Mouse (Mus musculus) A20 (cell line): Measurements from ENCODE around the gene Atp5b.
A peak's percentile ranks its signal among the peaks of the same experiment; 100 is the strongest.
"Not testable (repeated sequence)": the region's sequence is repeated elsewhere in the genome, so short reads cannot be mapped to it uniquely, and the experiment has no call there.

Source experiments
- DNase-seq: peaks from one replicate; pipeline ENCODE4 v3.0.0-alpha.2; 2011; ENCODE audit warnings: low read depth, low spot score

The Atp5b gene

DNA sequence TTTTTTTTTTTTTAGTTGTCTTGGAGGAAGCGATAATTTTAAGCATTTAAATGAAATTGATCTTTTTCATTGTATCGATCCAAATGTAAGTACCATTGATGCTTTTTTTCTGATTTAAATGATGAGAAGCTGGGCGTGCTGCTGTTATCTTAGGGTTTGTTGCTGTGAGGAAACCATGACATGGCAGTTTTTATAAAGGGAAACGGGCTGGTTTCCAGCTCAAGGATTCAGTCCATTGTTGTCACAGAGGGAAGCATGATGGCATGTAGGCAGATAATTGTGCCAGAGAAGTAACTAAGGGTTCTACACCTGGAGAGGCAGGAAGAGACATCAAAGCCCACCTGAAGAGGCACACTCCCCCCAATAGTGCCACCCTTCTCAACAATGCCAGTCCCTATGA is 13.9 kb upstream of the Atp5b start:
- no peak for DNase-seq

GRCm38 (mm10) chr10:128070432-128070831 is 12.6 kb upstream of the Atp5b start:
- not testable (repeated sequence) for DNase-seq

DNA sequence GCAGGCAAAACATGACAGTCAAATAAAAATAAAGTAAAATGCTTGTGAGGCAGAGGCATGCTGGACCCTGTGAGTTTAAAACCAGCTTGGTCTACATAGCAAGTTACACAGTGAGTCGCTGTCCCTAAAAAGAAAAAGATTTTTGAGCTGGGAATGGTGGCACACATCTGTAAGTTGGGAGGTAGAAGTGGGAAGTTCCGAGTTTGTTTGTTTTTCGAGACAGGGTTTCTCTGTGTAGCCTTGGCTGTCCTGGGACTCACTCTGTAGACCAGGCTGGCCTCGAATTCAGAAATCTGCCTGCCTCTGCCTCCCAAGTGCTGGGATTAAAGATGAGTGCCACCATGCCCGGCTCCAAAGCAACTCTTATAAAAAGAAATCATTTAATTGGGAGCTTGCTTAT is 4.8 kb upstream of the Atp5b start:
- not testable (repeated sequence) for DNase-seq

DNA sequence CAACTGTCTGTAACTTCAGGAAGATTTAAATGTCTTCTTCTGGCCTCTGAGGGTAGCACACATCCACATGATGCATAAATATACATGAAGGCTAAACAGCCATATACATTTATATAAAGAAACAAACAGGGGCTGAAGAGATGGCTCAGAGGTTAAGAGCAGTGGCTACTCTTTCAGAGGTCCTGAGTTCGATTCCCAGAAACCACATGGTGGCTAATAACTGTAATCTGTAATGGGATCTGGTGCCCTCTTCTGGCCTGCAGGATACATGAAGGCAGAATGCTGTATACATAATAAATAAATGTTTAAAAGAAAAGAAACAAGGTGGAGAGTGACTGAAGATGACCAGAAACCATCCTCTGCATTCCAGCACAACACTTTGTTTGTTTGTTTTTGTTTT is 2.6 kb upstream of the Atp5b start:
- DNase-seq, result peak; percentile 71

DNA sequence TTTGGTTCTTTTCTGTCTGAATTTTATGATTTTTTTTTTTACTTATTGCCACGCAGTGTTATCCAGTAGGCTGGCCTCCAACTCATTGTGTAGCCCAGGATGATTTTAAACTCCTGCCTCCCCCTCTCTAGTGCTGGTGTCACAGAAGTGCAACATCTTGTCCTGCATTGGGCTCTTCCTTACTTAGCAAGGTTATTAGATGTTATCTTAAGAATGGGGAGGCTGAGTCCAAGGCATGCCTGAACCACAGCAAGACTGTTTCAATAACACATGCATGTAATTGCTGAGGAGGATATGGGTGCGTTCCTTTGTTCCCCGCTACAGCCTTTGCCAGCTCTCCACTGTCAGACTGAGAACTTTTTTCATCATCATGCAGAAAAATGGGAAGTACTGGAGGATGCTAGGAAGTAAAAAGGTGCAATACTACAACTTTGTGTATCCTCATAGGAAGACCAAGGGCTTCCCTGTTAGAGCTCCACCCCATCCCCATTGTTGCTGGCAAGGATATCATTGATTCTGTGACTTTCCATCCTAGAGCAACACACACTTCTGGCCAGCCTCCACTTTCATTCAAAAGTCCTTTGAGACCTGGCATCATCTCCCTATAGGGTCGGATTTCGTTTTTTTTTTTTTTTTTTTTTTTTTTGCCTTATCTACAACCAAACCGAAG is 1.1 kb upstream of the Atp5b start:
- DNase-seq, result no peak

DNA sequence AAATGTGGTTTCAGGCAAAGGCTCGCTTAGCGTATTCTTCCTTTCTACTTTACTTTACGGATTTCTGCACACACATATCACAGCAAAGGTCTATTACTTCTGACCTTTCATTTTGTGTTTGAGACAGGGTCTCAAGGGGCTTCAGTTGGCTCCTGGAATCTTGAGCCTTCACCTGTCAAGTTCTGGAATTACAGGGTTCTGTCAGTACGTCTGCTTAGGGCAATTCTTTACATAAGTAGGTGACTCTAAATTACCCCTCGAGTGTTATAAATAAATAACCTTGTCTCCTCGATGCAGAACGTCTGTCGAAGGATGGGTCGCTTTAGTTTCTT is 630 bp upstream of the Atp5b start:
- no peak for DNase-seq

DNA sequence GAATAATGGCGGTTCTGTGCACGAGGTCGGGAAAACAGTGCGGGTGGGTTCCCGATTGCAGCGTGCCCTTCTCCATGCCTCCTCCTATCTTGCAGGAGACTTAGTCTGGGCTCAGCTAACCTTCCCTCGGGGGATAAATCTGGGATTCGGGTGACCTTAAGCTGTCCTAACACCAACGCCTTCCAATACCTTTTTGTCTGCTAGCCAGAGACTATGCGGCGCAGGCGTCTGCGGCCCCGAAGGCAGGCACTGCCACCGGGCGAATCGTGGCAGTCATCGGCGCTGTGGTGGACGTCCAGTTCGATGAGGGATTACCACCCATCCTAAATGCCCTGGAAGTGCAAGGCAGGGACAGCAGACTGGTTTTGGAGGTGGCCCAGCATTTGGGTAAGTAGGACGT is 615 bp downstream of the Atp5b start:
- no peak for DNase-seq

DNA sequence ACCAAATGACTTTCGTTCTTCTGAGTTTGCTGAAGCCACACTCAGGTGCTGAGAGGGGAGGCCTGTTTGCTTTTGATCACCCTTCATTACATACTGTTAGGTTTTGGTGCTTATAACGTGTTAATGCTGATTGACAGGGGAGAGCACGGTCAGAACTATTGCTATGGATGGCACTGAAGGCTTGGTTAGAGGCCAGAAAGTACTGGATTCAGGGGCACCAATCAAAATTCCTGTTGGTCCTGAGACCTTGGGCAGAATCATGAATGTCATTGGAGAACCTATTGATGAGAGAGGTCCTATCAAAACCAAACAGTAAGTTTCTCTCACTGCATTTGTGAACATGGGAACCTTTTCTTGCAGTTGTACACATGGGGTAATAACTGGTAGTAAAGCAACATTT is 1.1 kb downstream of the Atp5b start:
- no peak for DNase-seq

- no peak for DNase-seq
Observed at GRCm38 (mm10) chr10:128086391-128086790, 3.3 kb downstream of the Atp5b start.

GRCm38 (mm10) chr10:128087216-128087615 is 4.1 kb downstream of the Atp5b start:
- DNase-seq, result not testable (repeated sequence)

GRCm38 (mm10) chr10:128088181-128088580 is 5.1 kb downstream of the Atp5b start:
- DNase-seq, result no peak

- DNase-seq, result no peak
Observed at GRCm38 (mm10) chr10:128089842-128090241, 6.8 kb downstream of the Atp5b start.

DNA sequence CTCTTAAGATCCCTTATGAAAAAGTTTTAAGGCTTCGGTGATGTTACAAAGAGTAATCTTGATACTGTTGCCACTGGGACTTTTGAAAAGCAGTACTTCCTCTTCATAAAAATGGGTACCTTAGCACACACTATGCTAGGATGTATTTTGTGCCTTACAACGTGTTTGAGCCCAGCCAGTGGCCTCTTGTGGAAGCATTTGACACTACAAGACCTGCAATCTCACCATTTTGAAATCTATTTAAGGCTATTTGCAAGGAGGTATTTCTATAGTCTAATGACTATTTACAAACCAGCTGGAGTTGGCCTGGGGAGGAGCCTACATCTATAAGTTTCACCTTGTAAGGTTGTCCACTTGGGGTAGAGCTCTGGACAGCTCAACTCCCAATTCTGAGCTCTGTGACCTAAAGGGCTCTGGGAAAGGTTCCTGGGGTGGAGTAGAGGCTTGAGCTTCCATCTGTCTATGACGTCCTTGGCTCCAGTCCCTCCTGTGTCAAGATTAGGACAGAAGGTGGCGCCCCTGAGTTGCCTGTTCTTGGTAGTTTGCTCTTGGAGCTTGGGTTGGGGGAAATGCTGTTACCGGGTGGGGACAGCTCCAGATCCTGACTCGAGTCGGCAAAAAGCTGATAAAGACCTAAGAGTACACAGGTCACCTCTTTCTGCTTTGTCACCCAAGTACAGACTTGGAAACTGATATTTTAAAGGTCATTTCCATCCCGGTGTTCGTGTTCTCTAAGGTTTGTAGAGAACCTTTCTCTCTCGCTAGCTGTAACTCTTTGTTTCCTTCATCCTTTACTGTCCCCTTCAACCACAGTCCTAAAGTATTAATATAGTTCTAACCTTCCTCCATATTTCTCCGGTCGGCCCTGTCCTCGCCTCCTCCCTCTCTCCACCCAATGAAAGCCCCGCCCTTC is 7.8 kb downstream of the Atp5b start:
- peak; percentile 93 for DNase-seq

DNA sequence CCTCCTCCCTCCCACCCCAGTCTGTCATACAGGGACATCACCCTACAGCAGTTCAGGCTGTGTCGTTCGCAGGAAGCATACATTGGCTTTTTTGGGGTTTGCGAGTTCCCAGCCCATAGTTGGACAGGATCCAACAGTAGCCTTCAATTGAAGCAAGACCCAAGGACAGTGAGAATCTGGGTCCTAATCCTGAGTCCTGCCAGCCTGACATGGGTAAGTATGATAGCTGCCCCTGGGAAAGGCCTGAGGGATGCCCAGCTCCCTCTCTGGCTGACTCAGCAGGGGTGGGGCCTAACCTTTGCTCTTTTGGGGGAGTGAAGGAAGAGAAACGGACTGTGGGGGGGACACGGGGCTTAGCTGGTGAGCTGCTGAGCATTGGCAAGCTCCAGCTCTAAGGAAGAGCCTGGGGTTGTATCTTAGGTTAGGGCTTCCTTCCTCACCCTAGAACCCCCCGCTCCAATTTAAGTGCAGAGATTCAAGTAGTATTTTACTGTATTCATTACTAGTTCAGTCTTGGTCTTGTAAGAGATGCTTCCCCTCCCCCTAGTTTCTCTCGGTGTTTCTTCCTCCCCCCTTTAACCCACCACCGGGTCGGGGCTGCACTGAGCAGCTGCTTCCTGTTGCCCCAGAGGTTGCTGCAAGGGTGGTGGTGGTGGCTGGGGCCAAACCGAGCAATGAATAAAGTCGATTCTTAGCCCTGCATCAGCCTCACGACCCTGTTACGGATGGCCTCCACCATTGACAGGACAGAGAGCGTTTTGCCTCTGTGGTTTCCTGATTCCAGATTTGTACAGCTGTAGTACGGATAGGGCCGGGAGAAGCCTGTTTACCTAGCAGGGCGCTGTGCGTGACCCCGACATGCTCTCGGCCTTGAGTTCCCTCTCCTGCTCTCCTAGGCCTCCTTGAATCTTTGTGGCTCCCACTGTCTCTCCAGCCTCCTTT is 8.8 kb downstream of the Atp5b start, which contains the start of gene Baz2a:
Gene Baz2a (plus strand): TSS at position 14 of the 942 bp plus-strand sequence.
- DNase-seq, result peak; percentile 91

GRCm38 (mm10) chr10:128092506-128093495 is 9.7 kb downstream of the Atp5b start:
- DNase-seq, result peak; percentile 90

- DNase-seq, result peak; percentile 70
Observed at GRCm38 (mm10) chr10:128093496-128094294, 10.6 kb downstream of the Atp5b start.

GRCm38 (mm10) chr10:128094340-128094968 is 11.4 kb downstream of the Atp5b start:
- peak; percentile 95 for DNase-seq

- DNase-seq, result no peak
Observed at GRCm38 (mm10) chr10:128095003-128095636, 12.0 kb downstream of the Atp5b start.

DNA sequence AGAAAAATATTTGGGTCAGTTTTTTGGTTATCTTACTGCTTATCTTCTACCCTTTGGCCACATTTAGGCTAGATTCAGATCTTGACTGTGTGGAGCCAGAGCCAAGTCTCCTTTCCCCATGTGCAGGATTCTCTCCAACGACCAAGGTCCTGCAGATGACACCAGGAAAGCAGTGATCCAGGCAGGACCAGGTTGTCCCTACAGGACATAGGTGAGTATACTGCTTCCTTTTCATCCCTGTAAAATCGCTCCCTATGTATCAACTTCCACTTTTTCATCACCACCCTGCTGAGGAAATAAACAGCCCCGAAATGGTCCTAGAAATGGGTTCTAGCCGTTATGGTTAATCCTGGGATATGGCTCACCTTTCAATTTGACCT is 13.2 kb downstream of the Atp5b start:
- no peak for DNase-seq
